Mouse (Mus musculus) spleen, adult 2 months (tissue): ENCODE data around the gene Pitpnm3. TPM values are rescaled to one million over a fixed set of nuclear protein-coding genes. Genes with fewer than 3 reads are reported as not detected.

Experiments used
- DNase-seq, 2 experiments: peaks; one replicate each; pipeline versions ENCODE4 v3.0.0 to v3.0.0-alpha.2; 2012 to 2021; ENCODE audit warnings: low spot score in 2 of 2, low read depth in 1 of 2
- H3K27ac ChIP-seq: fragments of 200-500 bp; 2 replicates; pipeline ENCODE4 v1.5.1; 2012; ENCODE audit warnings: low read length, inconsistent platforms; ENCODE audit not compliant: insufficient read depth
- H3K27me3 ChIP-seq: fragments of 200-500 bp; 2 replicates; pipeline ENCODE4 v1.6.1; 2012; ENCODE audit warnings: mild to moderate bottlenecking, moderate library complexity, low read length, inconsistent platforms; ENCODE audit not compliant: control insufficient read depth, insufficient read depth
- H3K36me3 ChIP-seq: fragments of 200-500 bp; 2 replicates; pipeline ENCODE4 v1.6.1; 2012; ENCODE audit warnings: mild to moderate bottlenecking, low read length, inconsistent platforms; ENCODE audit not compliant: control insufficient read depth, insufficient read depth
- H3K4me1 ChIP-seq: fragments of 200-500 bp; 2 replicates; pipeline ENCODE4 v1.6.1; 2011; ENCODE audit warnings: inconsistent platforms; ENCODE audit not compliant: control insufficient read depth, insufficient read depth, insufficient read length
- H3K4me3 ChIP-seq: fragments of 200-500 bp; 2 replicates; pipeline ENCODE4 v1.5.1; 2011; ENCODE audit warnings: mild to moderate bottlenecking, inconsistent platforms; ENCODE audit not compliant: insufficient read depth, insufficient read length; ENCODE audit errors: extremely low read depth
- CTCF ChIP-seq: fragments of 200-500 bp; IDR thresholded peaks from 2 replicates; pipeline ENCODE4 v1.5.1; 2011; ENCODE audit warnings: mild to moderate bottlenecking, inconsistent platforms; ENCODE audit not compliant: insufficient read depth, insufficient read length, insufficient replicate concordance; ENCODE audit errors: extremely low read depth
- POLR2A ChIP-seq: fragments of 200-500 bp; IDR thresholded peaks from 2 replicates; pipeline ENCODE4 v1.6.1; 2011; ENCODE audit warnings: low read depth, low read length, inconsistent platforms
- WGBS: fragments of 180-500 bp; shearing (Covaris S2); methylation state at CpG from one replicate; pipeline ENCODE4 v1.1.7; 2018; 5-methylcytosine and 5-hydroxymethylcytosine counted together
- polyA plus RNA-seq: library from polyadenylated mRNA; depleted of rRNA; stranded (reverse); fragments of >200 nt; gene quantifications from 2 replicates; pipeline ENCODE4 v1.2.3, GENCODE M21; 2012

Pitpnm3 gene
- polyA plus RNA-seq, 1 experiment = 5.9 TPM

GRCm38 (mm10) chr11:72016518-72017252 lies 118.9 kb downstream of the Pitpnm3 start:
- DNase-seq = no peak
- H3K27ac ChIP-seq = no peak overlapping the region
- TF ChIP-seq CTCF = no peak
- no peaks in the 10 kb centered on the region for H3K27me3 ChIP-seq
- no peaks in the 10 kb centered on the region for H3K36me3 ChIP-seq
- no peaks in the 10 kb centered on the region; the same call in 1 of the 2 replicates for H3K4me1 ChIP-seq
- no peak overlapping the region for H3K4me3 ChIP-seq
- WGBS = 81% methylated on average over 13 of the region's 13 CpGs

- Histone ChIP-seq H3K36me3 (no peaks in the 10 kb centered on the region), H3K27me3 (no peaks in the 10 kb centered on the region), H3K4me3 (no peak overlapping the region), H3K4me1 (no peaks in the 10 kb centered on the region; the same call in 1 of the 2 replicates), H3K27ac (no peak overlapping the region)
- DNase-seq = no peak
- WGBS = 91% methylated on average over 4 of the region's 4 CpGs
- TF ChIP-seq POLR2A (no peak), CTCF (no peak)
Measured at GRCm38 (mm10) chr11:72014674-72015073, 120.9 kb downstream of the Pitpnm3 start.

GRCm38 (mm10) chr11:72011955-72012354 lies 123.6 kb downstream of the Pitpnm3 start:
- H3K4me1 ChIP-seq = no peaks in the 10 kb centered on the region; the same call in 1 of the 2 replicates
- no peak overlapping the region for H3K27ac ChIP-seq
- no peaks in the 10 kb centered on the region for H3K27me3 ChIP-seq
- 81% methylated on average over 1 of the region's 1 CpGs for WGBS
- H3K36me3 ChIP-seq = no peaks in the 10 kb centered on the region
- no peak overlapping the region for H3K4me3 ChIP-seq
- no peak for TF ChIP-seq CTCF
- TF ChIP-seq POLR2A = no peak
- no peak for DNase-seq

GRCm38 (mm10) chr11:72010940-72011722 lies 124.4 kb downstream of the Pitpnm3 start:
- no peak for DNase-seq
- 59% methylated on average over 9 of the region's 9 CpGs for WGBS

GRCm38 (mm10) chr11:72010367-72010766 lies 125.2 kb downstream of the Pitpnm3 start:
- 76% methylated on average over 5 of the region's 5 CpGs for WGBS
- no peak for DNase-seq
- no peak overlapping the region for H3K27ac ChIP-seq

More at GRCm38 (mm10) chr11:72010940-72011722, 124.4 kb downstream of the Pitpnm3 start:
- Histone ChIP-seq H3K27me3 (no peaks in the 10 kb centered on the region), H3K36me3 (no peaks in the 10 kb centered on the region), H3K27ac (no peak overlapping the region), H3K4me3 (no peak overlapping the region), H3K4me1 (no peaks in the 10 kb centered on the region; the same call in 1 of the 2 replicates)
- TF ChIP-seq POLR2A (no peak), CTCF (no peak)

GRCm38 (mm10) chr11:72005547-72005946 lies 130.0 kb downstream of the Pitpnm3 start:
- Histone ChIP-seq H3K4me1 (no peaks in the 10 kb centered on the region), H3K36me3 (no peaks in the 10 kb centered on the region), H3K27ac (no peak overlapping the region), H3K4me3 (no peak overlapping the region), H3K27me3 (no peaks in the 10 kb centered on the region)
- TF ChIP-seq CTCF (no peak), POLR2A (no peak)
- DNase-seq = no peak
- 91% methylated on average over 6 of the region's 6 CpGs for WGBS

More at GRCm38 (mm10) chr11:72010367-72010766, 125.2 kb downstream of the Pitpnm3 start:
- no peak for TF ChIP-seq CTCF
- TF ChIP-seq POLR2A = no peak
- no peaks in the 10 kb centered on the region for H3K36me3 ChIP-seq
- H3K27me3 ChIP-seq = no peaks in the 10 kb centered on the region
- H3K4me1 ChIP-seq = no peaks in the 10 kb centered on the region; the same call in 1 of the 2 replicates
- H3K4me3 ChIP-seq = no peak overlapping the region
